Comparison of ENCODE assay signal across 9 mouse cellular contexts in the genomic region with DNA sequence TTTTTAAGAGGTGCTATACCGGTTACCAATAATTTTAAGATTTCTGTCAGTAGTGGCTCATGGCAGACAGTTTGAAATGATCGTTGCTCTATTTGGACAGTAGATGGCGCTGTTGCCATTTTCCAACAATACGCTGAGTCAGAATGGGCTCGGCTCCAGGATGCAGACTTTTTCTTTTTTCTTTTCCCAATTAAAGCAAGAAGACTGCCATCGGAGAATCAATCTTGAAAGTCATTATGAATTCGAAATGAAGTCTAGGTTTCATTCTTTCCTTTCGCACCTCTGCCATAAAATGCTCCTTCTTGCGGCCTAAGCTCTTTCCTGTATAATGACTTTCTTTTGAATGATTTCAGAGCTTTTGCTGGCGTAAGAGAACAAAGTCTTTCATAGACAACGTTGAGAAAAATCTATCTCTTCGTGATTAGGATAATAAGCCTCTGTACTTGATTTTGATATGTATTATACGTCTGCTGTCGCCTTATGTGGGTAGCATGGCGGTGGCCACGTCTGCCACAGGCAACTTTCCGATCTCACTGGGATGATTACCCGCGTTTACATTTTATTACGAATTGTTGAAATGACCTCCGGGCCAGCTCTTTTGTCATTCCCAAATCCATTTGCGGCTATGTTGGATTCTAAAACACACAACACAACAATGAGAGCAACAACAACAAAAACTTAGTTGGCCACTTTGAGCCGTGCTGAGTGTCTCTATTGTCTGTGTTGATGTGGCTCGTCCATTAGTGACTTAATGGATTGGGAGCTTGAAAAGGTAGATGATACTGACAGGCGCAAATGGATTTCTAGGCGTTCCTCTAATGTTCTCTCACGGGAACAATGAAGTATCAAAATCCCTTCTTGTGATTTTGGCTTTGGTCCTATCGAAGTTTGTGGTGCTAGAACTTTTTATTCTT. TPM values are rescaled to one million over a fixed set of nuclear protein-coding genes. Genes with fewer than 3 reads are reported as not detected.
DNase-seq lines count a peak whose midpoint lies in the region; ATAC-seq and TF ChIP-seq lines count a peak whose summit lies in the region.
"Had no signal": no experiment of that assay in that cellular context is flagged by ENCODE, and none has a peak within 500 bp of the region (broad histone marks: within the 10 kb centered on the region; RNA-seq: fewer than 3 reads in every experiment).

No protein-coding gene starts in this region.

- H3K27ac ChIP-seq in cortical plate, adult 2 months (ENCODE audit: insufficient read depth, low read length), result no peak overlapping the region
- H3K27ac ChIP-seq in kidney, adult 2 months (ENCODE audit: insufficient read depth, low read depth, low read length), result no peak overlapping the region
- peak overlapping the region; percentile 66 for H3K27ac ChIP-seq in midbrain, embryonic 14.5 days (replicated peaks; ENCODE audit: low read depth, low read length)
- no peak overlapping the region for H3K27ac ChIP-seq in stomach, embryonic 16.5 days (ENCODE audit: low read length)

- H3K36me3 ChIP-seq in kidney, adult 2 months (ENCODE audit: control insufficient read depth, insufficient read depth, low read length), result no peaks in the 10 kb centered on the region
- no peaks in the 10 kb centered on the region for H3K36me3 ChIP-seq in midbrain, embryonic 14.5 days (ENCODE audit: control insufficient read depth, insufficient read depth, low read length)
- H3K36me3 ChIP-seq in stomach, embryonic 16.5 days (ENCODE audit: control insufficient read depth, insufficient read depth, low read length), result no peaks in the 10 kb centered on the region

- DNase-seq in 416B (ENCODE audit: low read depth), result peak; percentile 70
- peak; percentile 74 for DNase-seq in ZHBTc4 (ENCODE audit: low read depth, low spot score)
- peak; percentile 13 for DNase-seq in gastrocnemius, postnatal 25 days
- peak; percentile 63 for DNase-seq in kidney, adult 2 months
- peak; percentile 61 for DNase-seq in left cerebral cortex, postnatal 4 days
- DNase-seq in midbrain, embryonic 14.5 days, result peak; percentile 94

- intact Hi-C loops in left cerebral cortex, postnatal 4 days (cut with DNase I), result loop anchor here (5.0 to 10.0 kb wide), 2 partner anchors 934 to 1717 kb away; partner anchors contain the start of gene Vwc2l

- peak; percentile 50; the same call in 1 of the 2 replicates for ATAC-seq in midbrain, embryonic 14.5 days (ENCODE audit: low FRiP score, low TSS enrichment)
- no peak for ATAC-seq in stomach, embryonic 16.5 days (ENCODE audit: insufficient read depth, low FRiP score)

- H3K9ac ChIP-seq in midbrain, embryonic 14.5 days (replicated peaks; ENCODE audit: low read length), result peak overlapping the region; percentile 47; the same call in 1 of the 2 replicates
- no peak overlapping the region for H3K9ac ChIP-seq in stomach, embryonic 16.5 days (ENCODE audit: low read length)

- H3K4me2 ChIP-seq in midbrain, embryonic 14.5 days (ENCODE audit: low read length), result peak overlapping the region; percentile 58
- H3K4me2 ChIP-seq in stomach, embryonic 16.5 days (ENCODE audit: low read depth, low read length), result peak overlapping the region; percentile 55

- no peaks in the 10 kb centered on the region for H3K4me1 ChIP-seq in cortical plate, adult 2 months (ENCODE audit: control insufficient read depth, insufficient read depth, low read length)
- no peaks in the 10 kb centered on the region for H3K4me1 ChIP-seq in kidney, adult 2 months (ENCODE audit: control insufficient read depth, insufficient read depth, low read length)
- 0 out of 2 replicates have a peak, but pooled peaks cover 4% of the 10 kb centered on the region for H3K4me1 ChIP-seq in midbrain, embryonic 14.5 days (ENCODE audit: control insufficient read depth, insufficient read depth, low read length)
- no peaks in the 10 kb centered on the region for H3K4me1 ChIP-seq in stomach, embryonic 16.5 days (ENCODE audit: control insufficient read depth, insufficient read depth, low read length)

- peak overlapping the region; percentile 22 for H3K4me3 ChIP-seq in cortical plate, adult 2 months (ENCODE audit: insufficient read depth, low read length)
- H3K4me3 ChIP-seq in kidney, adult 2 months (ENCODE audit: insufficient read depth, low read depth, low read length), result no peak overlapping the region
- H3K4me3 ChIP-seq in midbrain, embryonic 14.5 days (replicated peaks; ENCODE audit: low read depth, low read length), result peak overlapping the region; percentile 24
- H3K4me3 ChIP-seq in stomach, embryonic 16.5 days (replicated peaks; ENCODE audit: low read length), result peak overlapping the region; percentile 37

- no peaks in the 10 kb centered on the region for H3K27me3 ChIP-seq in kidney, adult 2 months (replicated peaks; ENCODE audit: control insufficient read depth, insufficient read depth, low read length)
- H3K27me3 ChIP-seq in midbrain, embryonic 14.5 days (ENCODE audit: control insufficient read depth, insufficient read depth, low read length), result no peaks in the 10 kb centered on the region
- H3K27me3 ChIP-seq in stomach, embryonic 16.5 days (ENCODE audit: control insufficient read depth, insufficient read depth, low read length), result no peaks in the 10 kb centered on the region

- no peaks in the 10 kb centered on the region for H3K9me3 ChIP-seq in midbrain, embryonic 14.5 days (ENCODE audit: control insufficient read depth, low read length)
- H3K9me3 ChIP-seq in stomach, embryonic 16.5 days (replicated peaks; ENCODE audit: control insufficient read depth, low read length), result no peaks in the 10 kb centered on the region

- no peak for TF ChIP-seq POLR2A in cortical plate, adult 2 months (IDR thresholded peaks at IDR 0.05; ENCODE audit: extremely low read depth, insufficient read depth, low read length)
- no peak for TF ChIP-seq POLR2A in kidney, adult 2 months (IDR thresholded peaks at IDR 0.05; ENCODE audit: low read depth, low read length)

- TF ChIP-seq CTCF in cortical plate, adult 2 months (IDR thresholded peaks at IDR 0.05; ENCODE audit: extremely low read depth, insufficient read depth, low read length), result peak; percentile 79
- TF ChIP-seq CTCF in kidney, adult 2 months (conservative IDR thresholded peaks at IDR 0.05; ENCODE audit: insufficient read depth, insufficient read length, low read depth, low read length), result peak; percentile 73

- WGBS in kidney, adult 2 months, result 28% methylated on average over 28 of the region's 28 CpGs
- 23% methylated on average over 28 of the region's 28 CpGs for WGBS in midbrain, embryonic 14.5 days
- WGBS in stomach, embryonic 16.5 days, result 31% methylated on average over 28 of the region's 28 CpGs

RNA-seq across cellular contexts. Expression of gene Spag16, which starts 36.2 kb away (rescaled TPM):
- polyA plus RNA-seq in cortical plate, adult 2 months (2012; rRNA removed), result 0.23 and 0.42 TPM in 2 replicates
- total RNA-seq in gastrocnemius, postnatal 25 days (2021), result not detected
- 0.03 TPM in 2 replicates for polyA plus RNA-seq in kidney, adult 2 months (2012; rRNA removed)
- 1 to 10 TPM; 1.1 to 1.4 TPM for total RNA-seq in left cerebral cortex, postnatal 4 days (2021)
- polyA plus RNA-seq in midbrain, embryonic 14.5 days (2014; fragmentation: Nextera tagmentation; extraction: Ambion mirVana), result 1.3 and 2.2 TPM in 2 replicates
- polyA plus RNA-seq in stomach, embryonic 16.5 days (2015; fragmentation: Nextera tagmentation; extraction: Ambion mirVana), result 0.04 TPM in 1 of 2 replicates, not detected in the other
- total RNA-seq: gastrocnemius, postnatal 36 days had no signal

Comparison
In these comparisons a context has a peak if more than half of its experiments do, and no peak if none do; other contexts are left out.
1. DNase-seq: peak in every context shown above with its lines; median percentile 94 in midbrain, embryonic 14.5 days; 74 in ZHBTc4; 70 in 416B; 63 in kidney, adult 2 months; 61 in left cerebral cortex, postnatal 4 days; 13 in gastrocnemius, postnatal 25 days.